Mouse (Mus musculus): Measurements from ENCODE around the gene Arhgef28. TPM values are rescaled to one million over a fixed set of nuclear protein-coding genes. Genes with fewer than 3 reads are reported as not detected.

The Arhgef28 gene
- polyA plus RNA-seq, 1 experiment, result 13.9 TPM

GRCm38 (mm10) chr13:98003690-98004089 lies 202.5 kb downstream of the Arhgef28 start:
- TF ChIP-seq CTCF (IDR thresholded peaks at IDR 0.05; ENCODE audit: extremely low read depth, insufficient read depth, low read length) (no peak), POLR2A (IDR thresholded peaks at IDR 0.05; ENCODE audit: extremely low read depth, insufficient read depth, low read length) (no peak)
- Histone ChIP-seq H3K4me1 (ENCODE audit: control insufficient read depth, insufficient read depth, low read length) (peaks cover 2% of the 10 kb centered on the region), H3K4me3 (ENCODE audit: insufficient read depth, low read length) (no peak overlapping the region), H3K27ac (ENCODE audit: insufficient read depth, low read length) (no peak overlapping the region)

- H3K4me1 ChIP-seq (ENCODE audit: control insufficient read depth, insufficient read depth, low read length), result peaks cover 2% of the 10 kb centered on the region
- H3K4me3 ChIP-seq (ENCODE audit: insufficient read depth, low read length), result no peak overlapping the region
- H3K27ac ChIP-seq (ENCODE audit: insufficient read depth, low read length), result no peak overlapping the region
- TF ChIP-seq POLR2A (IDR thresholded peaks at IDR 0.05; ENCODE audit: extremely low read depth, insufficient read depth, low read length) (no peak), CTCF (IDR thresholded peaks at IDR 0.05; ENCODE audit: extremely low read depth, insufficient read depth, low read length) (no peak)
Measured at GRCm38 (mm10) chr13:98002598-98002997, 203.6 kb downstream of the Arhgef28 start.

- H3K4me1 ChIP-seq (ENCODE audit: control insufficient read depth, insufficient read depth, low read length), result peaks cover 2% of the 10 kb centered on the region
- no peak overlapping the region for H3K27ac ChIP-seq (ENCODE audit: insufficient read depth, low read length)
- H3K4me3 ChIP-seq (ENCODE audit: insufficient read depth, low read length), result no peak overlapping the region
- TF ChIP-seq CTCF (IDR thresholded peaks at IDR 0.05; ENCODE audit: extremely low read depth, insufficient read depth, low read length) (no peak), POLR2A (IDR thresholded peaks at IDR 0.05; ENCODE audit: extremely low read depth, insufficient read depth, low read length) (no peak)
Measured at GRCm38 (mm10) chr13:98002121-98002520, 204.1 kb downstream of the Arhgef28 start.

- H3K4me3 ChIP-seq (ENCODE audit: insufficient read depth, low read length), result no peak overlapping the region
- TF ChIP-seq POLR2A (IDR thresholded peaks at IDR 0.05; ENCODE audit: extremely low read depth, insufficient read depth, low read length) (no peak), CTCF (IDR thresholded peaks at IDR 0.05; ENCODE audit: extremely low read depth, insufficient read depth, low read length) (no peak)
Measured at GRCm38 (mm10) chr13:98001719-98002118, 204.5 kb downstream of the Arhgef28 start.

GRCm38 (mm10) chr13:98000841-98001240 lies 205.4 kb downstream of the Arhgef28 start:
- no peak overlapping the region for H3K4me3 ChIP-seq (ENCODE audit: insufficient read depth, low read length)
- TF ChIP-seq CTCF (IDR thresholded peaks at IDR 0.05; ENCODE audit: extremely low read depth, insufficient read depth, low read length) (no peak), POLR2A (IDR thresholded peaks at IDR 0.05; ENCODE audit: extremely low read depth, insufficient read depth, low read length) (no peak)
- H3K27ac ChIP-seq (ENCODE audit: insufficient read depth, low read length), result no peak overlapping the region
- peaks cover 2% of the 10 kb centered on the region for H3K4me1 ChIP-seq (ENCODE audit: control insufficient read depth, insufficient read depth, low read length)

More at GRCm38 (mm10) chr13:98001719-98002118, 204.5 kb downstream of the Arhgef28 start:
- no peak overlapping the region for H3K27ac ChIP-seq (ENCODE audit: insufficient read depth, low read length)
- peaks cover 2% of the 10 kb centered on the region for H3K4me1 ChIP-seq (ENCODE audit: control insufficient read depth, insufficient read depth, low read length)

- no peak overlapping the region for H3K27ac ChIP-seq (ENCODE audit: insufficient read depth, low read length)
- no peak for TF ChIP-seq POLR2A (IDR thresholded peaks at IDR 0.05; ENCODE audit: extremely low read depth, insufficient read depth, low read length)
- TF ChIP-seq CTCF (IDR thresholded peaks at IDR 0.05; ENCODE audit: extremely low read depth, insufficient read depth, low read length), result no peak
- H3K4me1 ChIP-seq (ENCODE audit: control insufficient read depth, insufficient read depth, low read length), result no peaks in the 10 kb centered on the region
- no peak overlapping the region for H3K4me3 ChIP-seq (ENCODE audit: insufficient read depth, low read length)
Measured at GRCm38 (mm10) chr13:97999130-97999529, 207.1 kb downstream of the Arhgef28 start.

GRCm38 (mm10) chr13:97998570-97998969 lies 207.7 kb downstream of the Arhgef28 start:
- no peak overlapping the region for H3K27ac ChIP-seq (ENCODE audit: insufficient read depth, low read length)
- no peak overlapping the region for H3K4me3 ChIP-seq (ENCODE audit: insufficient read depth, low read length)
- TF ChIP-seq POLR2A (IDR thresholded peaks at IDR 0.05; ENCODE audit: extremely low read depth, insufficient read depth, low read length), result no peak
- no peak for TF ChIP-seq CTCF (IDR thresholded peaks at IDR 0.05; ENCODE audit: extremely low read depth, insufficient read depth, low read length)
- no peaks in the 10 kb centered on the region for H3K4me1 ChIP-seq (ENCODE audit: control insufficient read depth, insufficient read depth, low read length)

- no peak for TF ChIP-seq CTCF (IDR thresholded peaks at IDR 0.05; ENCODE audit: extremely low read depth, insufficient read depth, low read length)
- TF ChIP-seq POLR2A (IDR thresholded peaks at IDR 0.05; ENCODE audit: extremely low read depth, insufficient read depth, low read length), result no peak
- H3K4me3 ChIP-seq (ENCODE audit: insufficient read depth, low read length), result no peak overlapping the region
- no peak overlapping the region for H3K27ac ChIP-seq (ENCODE audit: insufficient read depth, low read length)
- H3K4me1 ChIP-seq (ENCODE audit: control insufficient read depth, insufficient read depth, low read length), result peaks cover 3% of the 10 kb centered on the region
Measured at GRCm38 (mm10) chr13:97990939-97991338, 215.3 kb downstream of the Arhgef28 start.

- TF ChIP-seq CTCF (IDR thresholded peaks at IDR 0.05; ENCODE audit: extremely low read depth, insufficient read depth, low read length) (no peak), POLR2A (IDR thresholded peaks at IDR 0.05; ENCODE audit: extremely low read depth, insufficient read depth, low read length) (no peak)
- Histone ChIP-seq H3K4me1 (ENCODE audit: control insufficient read depth, insufficient read depth, low read length) (peaks cover 3% of the 10 kb centered on the region), H3K4me3 (ENCODE audit: insufficient read depth, low read length) (no peak overlapping the region), H3K27ac (ENCODE audit: insufficient read depth, low read length) (no peak overlapping the region)
Measured at GRCm38 (mm10) chr13:97988796-97989195, 217.4 kb downstream of the Arhgef28 start.

GRCm38 (mm10) chr13:97986691-97987090 lies 219.5 kb downstream of the Arhgef28 start:
- H3K4me3 ChIP-seq (ENCODE audit: insufficient read depth, low read length), result no peak overlapping the region
- peaks cover 3% of the 10 kb centered on the region for H3K4me1 ChIP-seq (ENCODE audit: control insufficient read depth, insufficient read depth, low read length)
- TF ChIP-seq POLR2A (IDR thresholded peaks at IDR 0.05; ENCODE audit: extremely low read depth, insufficient read depth, low read length) (no peak), CTCF (IDR thresholded peaks at IDR 0.05; ENCODE audit: extremely low read depth, insufficient read depth, low read length) (no peak)
- no peak overlapping the region for H3K27ac ChIP-seq (ENCODE audit: insufficient read depth, low read length)
